Mouse (Mus musculus) spleen, embryonic (tissue): ENCODE data around the gene Med17.

Experiments
- CTCF ChIA-PET: fragments of 350-600 bp; sonication (Branson Sonifier 250); formaldehyde crosslinking; loops from one replicate; lab custom pipeline; 2022; lab: Charles Lee

Med17 gene

DNA sequence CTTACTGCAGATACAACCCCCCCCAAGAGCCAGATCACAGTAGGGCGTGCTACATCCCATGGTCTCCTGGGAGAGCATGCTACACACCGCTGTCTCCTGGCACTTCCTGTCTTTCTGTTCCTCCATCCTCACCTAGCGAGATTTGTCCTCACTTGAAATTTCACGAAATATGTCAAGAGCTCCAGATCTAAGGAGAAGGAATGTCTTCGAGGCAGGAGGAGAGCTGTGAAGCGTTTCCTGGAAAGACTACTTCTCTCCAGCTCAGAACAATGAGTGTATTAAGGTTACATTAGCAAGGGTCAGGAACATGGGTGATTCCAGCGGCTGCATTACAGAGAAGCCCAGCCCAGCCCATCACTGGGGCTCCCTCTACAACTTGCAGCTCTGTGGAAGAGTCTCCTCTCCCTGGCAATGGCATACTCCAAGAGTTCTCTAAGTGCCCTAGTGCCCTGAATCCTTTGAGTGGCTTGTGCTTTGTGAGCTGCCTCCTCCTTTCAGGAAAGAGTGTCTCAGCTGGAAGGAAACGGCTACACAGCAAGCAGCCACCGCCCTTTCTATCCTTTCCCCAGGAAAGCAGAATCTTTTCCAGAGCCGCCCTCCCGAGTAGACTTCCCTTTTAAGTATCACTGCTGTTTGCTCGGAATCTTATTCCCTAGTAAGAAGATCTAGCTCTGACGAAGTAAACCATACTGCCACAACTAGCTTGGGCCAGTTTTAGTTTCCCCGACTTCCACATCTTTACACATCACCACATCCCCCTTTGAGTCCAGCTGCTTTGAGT lies 42.0 kb downstream of the Med17 start:
- CTCF ChIA-PET = interaction anchor here (0.6 kb wide), 1 partner anchor 358 kb away, joined by 7 read pairs; no protein-coding TSS in a partner anchor

DNA sequence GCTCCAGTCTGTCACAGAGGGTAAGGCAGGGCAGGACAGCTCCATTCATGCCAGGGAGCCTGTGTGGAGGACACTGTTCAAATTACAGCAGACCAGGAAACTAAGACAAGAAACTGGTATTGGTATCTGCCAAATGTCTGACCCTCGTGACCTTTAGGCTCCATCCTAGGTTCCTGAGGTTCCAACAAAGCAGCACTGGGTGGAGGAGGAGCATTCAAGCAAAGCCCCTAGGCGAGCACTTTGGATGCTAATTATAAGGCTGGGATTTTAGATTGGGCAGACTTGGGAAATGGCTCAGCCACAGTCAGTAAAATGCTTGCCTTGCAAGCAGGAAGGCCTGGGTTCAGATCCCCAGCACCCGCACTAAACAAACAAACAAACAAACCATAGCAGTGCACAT lies 43.7 kb downstream of the Med17 start:
- CTCF ChIA-PET = no interaction called here

DNA sequence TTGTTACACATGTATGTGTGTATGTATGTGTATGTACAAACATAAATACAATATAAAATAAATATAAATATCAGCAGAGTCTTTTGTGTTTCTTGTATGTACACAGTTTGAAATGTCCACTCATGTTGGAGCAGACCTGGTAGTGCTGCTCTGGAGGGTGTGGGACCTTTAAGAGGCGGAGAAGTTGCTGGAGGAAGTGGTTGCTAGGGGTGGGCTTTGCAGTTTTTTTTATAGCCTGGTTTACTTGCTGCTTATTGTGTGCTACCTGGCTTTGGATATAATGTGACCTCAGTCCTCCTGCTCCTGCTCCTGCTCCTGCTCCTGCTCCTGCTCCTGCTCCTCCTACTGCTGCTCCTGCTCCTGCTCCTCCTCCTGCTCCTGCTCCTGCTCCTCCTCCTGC lies 46.1 kb downstream of the Med17 start:
- CTCF ChIA-PET = no interaction called here

DNA sequence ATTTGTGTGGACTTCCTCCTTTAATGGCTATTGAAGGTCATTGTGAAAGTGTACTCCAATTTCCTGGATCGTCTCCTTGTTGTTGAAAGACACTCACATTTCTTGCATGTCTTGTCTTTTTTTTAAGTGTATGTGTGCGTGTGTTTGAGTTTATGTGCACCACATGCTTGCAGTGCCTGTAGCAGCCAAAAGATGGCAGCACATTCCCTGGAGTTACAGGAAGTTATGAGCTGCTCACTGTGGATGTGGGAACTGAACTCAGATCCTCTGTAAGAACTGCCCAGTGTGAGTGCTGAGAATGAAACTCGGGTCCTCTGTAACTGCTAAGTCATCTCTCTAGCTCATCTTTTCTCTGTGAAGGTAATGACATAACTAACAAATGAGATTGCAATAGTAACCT lies 47.3 kb downstream of the Med17 start:
- CTCF ChIA-PET = no interaction called here

GRCm38 (mm10) chr9:15224912-15225311 lies 54.8 kb downstream of the Med17 start:
- CTCF ChIA-PET = no interaction called here

GRCm38 (mm10) chr9:15213695-15214094 lies 66.0 kb downstream of the Med17 start:
- CTCF ChIA-PET = no interaction called here

DNA sequence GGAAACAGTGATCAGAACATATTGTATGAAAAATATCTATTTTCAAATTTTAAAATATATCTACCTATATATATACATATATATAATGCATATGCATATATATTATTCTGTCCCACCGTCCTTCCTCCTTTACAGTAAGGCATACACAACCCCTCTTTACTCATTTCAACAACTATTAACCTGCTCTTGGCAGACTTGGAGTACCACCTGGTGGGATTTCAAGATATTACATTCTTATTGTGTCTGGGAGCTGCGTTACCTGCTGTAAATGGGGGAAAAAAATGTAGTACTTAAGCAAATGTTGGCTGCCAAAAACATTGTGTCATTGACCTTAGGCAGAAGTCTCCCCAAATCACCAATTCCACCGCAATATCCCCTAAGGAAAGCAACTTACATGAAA lies 67.9 kb downstream of the Med17 start:
- CTCF ChIA-PET = no interaction called here
